Mouse (Mus musculus) stomach, embryonic 15.5 days (tissue): ENCODE data around the gene Scgb2b12. TPM values are rescaled to one million over a fixed set of nuclear protein-coding genes. Genes with fewer than 3 reads are reported as not detected.
"Not testable (repeated sequence)": the region's sequence is repeated elsewhere in the genome, so short reads cannot be mapped to it uniquely, and the experiment has no call there.

ENCODE experiments used
- ATAC-seq: fragments of 200-750 bp; cut with Nextera tagmentation; 2 replicates; pipeline ENCODE4 v1.8.0; 2017; ENCODE audit warnings: low read depth, moderate number of reproducible peaks, moderate TSS enrichment; ENCODE audit not compliant: insufficient read depth, low FRiP score
- H3K27ac ChIP-seq: fragments of 300-500 bp; sonication (generic); 2 replicates; pipeline ENCODE4 v1.5.1; 2015; ENCODE audit warnings: mild to moderate bottlenecking, inconsistent platforms
- H3K27me3 ChIP-seq: fragments of 300-500 bp; sonication (generic); replicated peaks from 2 replicates; pipeline ENCODE4 v1.6.1; 2015; ENCODE audit warnings: inconsistent platforms
- H3K36me3 ChIP-seq: fragments of 300-500 bp; sonication (generic); 2 replicates; pipeline ENCODE4 v1.6.1; 2015; ENCODE audit warnings: inconsistent platforms
- H3K4me1 ChIP-seq: fragments of 300-500 bp; sonication (generic); 2 replicates; pipeline ENCODE4 v1.6.1; 2015; ENCODE audit warnings: inconsistent platforms
- H3K4me2 ChIP-seq: fragments of 300-500 bp; sonication (generic); 2 replicates; pipeline ENCODE4 v1.6.1; 2015; ENCODE audit warnings: mild to moderate bottlenecking, inconsistent platforms
- H3K4me3 ChIP-seq: fragments of 300-500 bp; sonication (generic); replicated peaks from 2 replicates; pipeline ENCODE4 v1.5.1; 2015; ENCODE audit warnings: inconsistent platforms
- H3K9ac ChIP-seq: fragments of 300-500 bp; sonication (generic); 2 replicates; pipeline ENCODE4 v1.6.1; 2015; ENCODE audit warnings: inconsistent platforms
- H3K9me3 ChIP-seq: fragments of 300-500 bp; sonication (generic); 2 replicates; pipeline ENCODE4 v1.6.1; 2016; ENCODE audit warnings: inconsistent platforms
- WGBS: fragments of 180-500 bp; shearing (Covaris S2); methylation state at CpG from one replicate; pipeline ENCODE4 v1.1.7; 2015; 5-methylcytosine and 5-hydroxymethylcytosine counted together
- polyA plus RNA-seq: library from polyadenylated mRNA; unstranded; fragments of >200 nt; fragmentation: Nextera tagmentation; extraction: Ambion mirVana; gene quantifications from 2 replicates; pipeline ENCODE4 v1.2.1, GENCODE M21; 2015

The Scgb2b12 gene
- polyA plus RNA-seq, result not detected in 2 replicates

DNA sequence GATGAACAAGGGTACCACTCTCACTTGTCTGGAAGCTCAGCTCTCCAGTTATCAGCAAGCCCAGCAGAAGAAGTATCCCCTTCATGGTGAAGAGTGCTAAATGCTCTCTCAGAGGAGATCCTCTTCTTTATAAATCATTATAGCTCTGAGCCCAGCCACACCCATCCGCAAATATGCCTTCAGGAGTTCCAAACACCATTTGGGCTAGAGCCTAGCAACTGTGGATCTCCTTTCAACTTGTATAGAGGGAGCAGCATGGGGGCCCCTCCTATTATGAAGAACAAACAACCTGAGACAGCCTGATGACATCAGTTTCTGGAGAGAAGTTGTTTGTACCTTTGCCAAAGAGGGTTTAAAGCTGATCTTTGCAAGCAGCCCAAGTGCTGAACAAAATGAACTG is at the start of gene Scgb2b12:
TSS of gene Scgb2b12 (minus strand) at position 101 of the 400 bp plus-strand sequence.
- not testable (repeated sequence) for H3K4me3 ChIP-seq, H3K27me3 ChIP-seq, H3K36me3 ChIP-seq, H3K4me2 ChIP-seq, H3K4me1 ChIP-seq, H3K27ac ChIP-seq, H3K9ac ChIP-seq, H3K9me3 ChIP-seq, ATAC-seq
- WGBS, result 76% methylated on average over 1 of the region's 1 CpGs

DNA sequence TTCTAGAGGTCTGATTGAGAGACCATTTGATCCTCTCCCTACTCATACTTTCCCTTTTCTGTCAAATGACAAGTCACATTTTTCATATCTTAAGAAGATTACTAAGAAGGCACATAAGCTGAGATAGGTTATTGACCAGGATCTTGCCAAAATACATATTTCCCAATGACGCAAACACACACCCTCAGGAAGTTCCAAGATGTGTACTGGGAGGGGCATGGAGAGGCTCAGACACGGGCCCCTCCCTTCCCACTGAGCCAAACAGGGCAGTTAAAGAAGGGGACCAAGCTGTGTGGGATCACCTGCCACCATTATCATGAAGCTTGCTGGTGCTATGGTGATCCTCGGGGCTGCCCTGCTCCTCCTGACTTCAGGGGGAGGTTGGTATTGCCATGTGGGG is 6.8 kb upstream of the Scgb2b12 start, which contains the start of gene Scgb1b12:
TSS of gene Scgb1b12 (plus strand) at position 301 of the 400 bp plus-strand sequence.
- not testable (repeated sequence) for H3K27ac ChIP-seq, ATAC-seq, H3K9ac ChIP-seq, H3K9me3 ChIP-seq, H3K4me1 ChIP-seq, H3K27me3 ChIP-seq, H3K4me3 ChIP-seq, H3K4me2 ChIP-seq, H3K36me3 ChIP-seq
- WGBS, result 61% methylated on average over 3 of the region's 3 CpGs

Other genes with a start within 250 kb of the Scgb2b12 start
- not detected in 2 replicates for gene Scgb1b10, start 226.4 kb downstream of the Scgb2b12 start, polyA plus RNA-seq
- not detected in 2 replicates for gene Scgb2b11, start 116.1 kb downstream of the Scgb2b12 start, polyA plus RNA-seq
- gene Scgb1b11, start 104.4 kb downstream of the Scgb2b12 start, polyA plus RNA-seq, result not detected in 2 replicates
- gene Scgb1b12, start 6.9 kb upstream of the Scgb2b12 start, polyA plus RNA-seq, result not detected in 2 replicates
- not detected in 2 replicates for gene Scgb1b29, start 114.3 kb upstream of the Scgb2b12 start, polyA plus RNA-seq